Mouse (Mus musculus): ENCODE data around the gene Gm8660. TPM values are rescaled to one million over a fixed set of nuclear protein-coding genes. Genes with fewer than 3 reads are reported as not detected.
"Not testable (repeated sequence)": the region's sequence is repeated elsewhere in the genome, so short reads cannot be mapped to it uniquely, and the experiment has no call there.

The Gm8660 gene
- not detected for total RNA-seq (2021)

- intact Hi-C loops (cut with DNase I); DNase-seq (ENCODE audit: extremely low spot score in 1 of 2, low spot score in 2 of 2): not testable (repeated sequence)
These were observed at the start of gene Gm8660 for GRCm38 (mm10) chr7:22370939-22371338. Gm8660 (minus strand) TSS chr7:22371039.

- DNase-seq (ENCODE audit: extremely low spot score in 1 of 2, low spot score in 2 of 2); intact Hi-C loops (cut with DNase I): not testable (repeated sequence)
These were observed 42.4 kb upstream of the Gm8660 start, which contains the start of gene Vmn1r148 for GRCm38 (mm10) chr7:22413283-22413682. Vmn1r148 (plus strand) TSS chr7:22413583.

DNA sequence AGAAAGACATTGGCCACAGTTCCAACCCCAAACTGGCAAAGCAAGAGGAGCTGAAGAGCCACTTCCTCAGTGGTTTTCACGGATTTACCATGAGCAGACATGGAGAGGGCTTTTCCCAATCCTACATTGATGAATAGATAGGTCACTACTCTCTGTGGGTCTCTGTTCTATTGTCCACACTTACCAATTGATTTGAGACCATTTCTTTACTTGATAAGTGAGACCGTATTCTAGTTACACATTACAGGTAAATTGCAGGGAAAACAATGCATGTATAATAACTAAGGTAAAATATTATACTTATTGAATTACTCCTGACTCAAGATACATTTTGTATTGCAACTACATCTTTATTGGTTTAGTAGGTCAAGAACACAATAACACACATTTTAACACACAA lies 41.2 kb downstream of the Gm8660 start, which contains the start of gene Gm4187:
Gm4187 (minus strand) TSS at position 101 of the 400 bp plus-strand sequence.
- DNase-seq (ENCODE audit: extremely low spot score in 1 of 2, low spot score in 2 of 2); intact Hi-C loops (cut with DNase I): not testable (repeated sequence)

Other genes starting within 250 kb of the Gm8660 start
- gene Gm10666, start 236.3 kb downstream of the Gm8660 start, total RNA-seq (2021) = not detected
- gene Vmn1r142, start 207.0 kb downstream of the Gm8660 start, total RNA-seq (2021) = not detected
- gene Vmn1r143, start 181.7 kb downstream of the Gm8660 start, total RNA-seq (2021) = not detected
- not detected for gene Gm8653, start 169.8 kb downstream of the Gm8660 start, total RNA-seq (2021)
- not detected for gene Gm8453, start 141.6 kb downstream of the Gm8660 start, total RNA-seq (2021)
- not detected for gene Gm4187, start 41.3 kb downstream of the Gm8660 start, total RNA-seq (2021)
- gene Vmn1r148, start 42.5 kb upstream of the Gm8660 start, total RNA-seq (2021) = not detected
- gene Vmn1r149, start 67.2 kb upstream of the Gm8660 start, total RNA-seq (2021) = not detected
- not detected for gene Gm10665, start 93.0 kb upstream of the Gm8660 start, total RNA-seq (2021)
- gene Vmn1r151, start 128.6 kb upstream of the Gm8660 start, total RNA-seq (2021) = not detected
- not detected for gene Vmn1r152, start 151.9 kb upstream of the Gm8660 start, total RNA-seq (2021)
- gene Gm8677, start 163.8 kb upstream of the Gm8660 start, total RNA-seq (2021) = not detected
- gene Gm4201, start 194.3 kb upstream of the Gm8660 start, total RNA-seq (2021) = not detected
- not detected for gene Gm4565, start 217.1 kb upstream of the Gm8660 start, total RNA-seq (2021)

Measured in left cerebral cortex, postnatal 10 days (tissue).